Mouse (Mus musculus) left cerebral cortex, adult 9 months (tissue): ENCODE data around the gene Smim24.

Experiments
- DNase-seq, 2 experiments: peaks; one replicate each; pipeline ENCODE4 v3.0.0; 2022; ENCODE audit warnings: low spot score in 2 of 2

Gene Smim24

GRCm38 (mm10) chr10:81434361-81435263 lies 41.8 kb downstream of the Smim24 start:
- no peak for DNase-seq

DNA sequence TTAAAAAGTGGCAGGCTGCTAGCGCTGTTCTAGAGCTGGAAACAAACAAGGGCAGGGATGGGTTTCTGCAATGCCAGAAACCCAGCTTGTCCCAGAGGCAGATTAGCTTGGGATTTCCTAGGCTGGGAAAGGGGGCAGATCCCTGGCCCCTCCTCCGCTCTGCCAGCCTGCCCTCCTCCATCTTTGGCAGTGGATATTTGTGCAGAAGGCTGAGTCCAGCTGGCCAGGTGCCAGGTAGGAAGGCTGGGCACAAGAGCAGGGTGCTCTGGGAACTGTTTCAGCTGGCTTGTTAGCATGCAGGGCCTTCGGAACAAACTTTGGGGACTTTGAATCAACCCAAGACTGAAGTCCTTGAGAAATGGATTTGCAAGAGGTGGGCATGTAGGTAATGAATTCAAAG lies 42.6 kb downstream of the Smim24 start:
- DNase-seq = peak in 1 of 2 experiments; percentile 75

DNA sequence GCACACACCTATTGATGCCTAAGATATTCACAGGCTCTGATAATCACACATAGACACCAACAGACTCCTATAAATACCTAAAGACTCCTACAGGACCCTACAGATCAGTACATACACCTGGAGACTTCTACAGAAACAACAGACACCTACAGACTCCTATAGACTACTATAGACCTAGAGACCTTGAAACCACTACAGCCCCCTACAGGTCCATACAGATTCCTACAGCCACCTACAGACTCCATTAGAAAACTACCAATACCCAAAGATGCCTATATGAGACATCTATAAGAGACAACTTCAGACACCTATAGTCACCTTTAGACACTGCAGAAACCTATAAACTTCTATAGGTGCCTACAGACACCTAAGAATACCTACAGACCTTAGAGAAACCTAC lies 48.2 kb downstream of the Smim24 start:
- no peak for DNase-seq
